Mouse (Mus musculus) CH12.LX (cell line): ENCODE results near the gene Ubr4. TPM values are rescaled to one million over a fixed set of nuclear protein-coding genes. Genes with fewer than 3 reads are reported as not detected.

ENCODE experiments used
- DNase-seq: peaks from one replicate; pipeline ENCODE4 v3.0.0-alpha.2; 2013; ENCODE audit errors: extremely low read depth
- H3K27ac ChIP-seq: 2 replicates; pipeline ENCODE4 v1.5.1; 2012; ENCODE audit warnings: low read depth, mild to moderate bottlenecking, control low read depth, moderate library complexity; ENCODE audit not compliant: insufficient read depth
- H3K27me3 ChIP-seq: replicated peaks from 2 replicates; pipeline ENCODE3; 2012; ENCODE audit warnings: inconsistent platforms
- H3K36me3 ChIP-seq, 2 experiments: replicated peaks in 1 of 2; 2 replicates each; pipeline versions ENCODE3 to v1.6.1; 2012; ENCODE audit warnings: inconsistent platforms in 1 of 2, low read length in 1 of 2, mild to moderate bottlenecking in 1 of 2, mixed read lengths in 1 of 2, moderate library complexity in 1 of 2; ENCODE audit not compliant: control insufficient read depth in 1 of 2, insufficient read depth in 1 of 2
- H3K4me1 ChIP-seq, 2 experiments: 2 replicates each; pipeline ENCODE4 v1.6.1; 2012; ENCODE audit warnings: inconsistent platforms in 1 of 2, moderate library complexity in 1 of 2; ENCODE audit not compliant: insufficient read depth in 2 of 2, control insufficient read depth in 1 of 2
- H3K4me2 ChIP-seq: 2 replicates; pipeline ENCODE4 v1.6.1; 2012; ENCODE audit warnings: low read depth, mild to moderate bottlenecking, control low read depth; ENCODE audit not compliant: poor library complexity, insufficient read depth, severe bottlenecking
- H3K4me3 ChIP-seq, 3 experiments: fragments of 150-350 bp in 1 of 3; sonication (generic) in 1 of 3; replicated peaks in 1 of 3; 2 replicates each; pipeline versions ENCODE3 to v1.5.1; 2011 to 2012; ENCODE audit warnings: low read depth in 2 of 3, low read length in 2 of 3, mild to moderate bottlenecking in 2 of 3, moderate library complexity in 2 of 3, control low read depth in 1 of 3, improper control_type of control experiment in 1 of 3, inconsistent platforms in 1 of 3, mixed read lengths in 1 of 3; ENCODE audit not compliant: poor library complexity in 1 of 3
- H3K79me2 ChIP-seq: replicated peaks from 2 replicates; pipeline ENCODE4 v1.6.1; 2012; ENCODE audit warnings: mild to moderate bottlenecking, moderate library complexity; ENCODE audit not compliant: control insufficient read depth, poor library complexity, insufficient read depth, severe bottlenecking; ENCODE audit errors: extremely low read depth
- H3K9ac ChIP-seq: 2 replicates; pipeline ENCODE4 v1.6.1; 2012; ENCODE audit warnings: low read depth, mild to moderate bottlenecking, control low read depth, moderate library complexity; ENCODE audit not compliant: insufficient read depth
- H3K9me3 ChIP-seq: replicated peaks from 2 replicates; pipeline ENCODE3; 2012; ENCODE audit warnings: low read length, inconsistent platforms, mixed read lengths
- BHLHE40 ChIP-seq: IDR thresholded peaks from 2 replicates; pipeline ENCODE4 v1.6.1; 2011; ENCODE audit warnings: mild to moderate bottlenecking, low read depth, low read length, improper control_type of control experiment
- CHD1 ChIP-seq: IDR thresholded peaks from 2 replicates; pipeline ENCODE4 v1.6.1; 2012; ENCODE audit warnings: low read depth, low read length, improper control_type of control experiment, inconsistent platforms
- CTCF ChIP-seq, 2 experiments: IDR thresholded peaks in 1 of 2; conservative IDR thresholded peaks in 1 of 2; 2 replicates each; pipeline ENCODE4 v1.5.1; 2011 to 2012; ENCODE audit warnings: low read depth in 2 of 2, low read length in 2 of 2, improper control_type of control experiment in 1 of 2, inconsistent platforms in 1 of 2, mild to moderate bottlenecking in 1 of 2, moderate library complexity in 1 of 2
- E2F4 ChIP-seq: IDR thresholded peaks from 2 replicates; pipeline ENCODE4 v1.6.1; 2011; ENCODE audit warnings: low read depth, low read length, improper control_type of control experiment; ENCODE audit not compliant: insufficient replicate concordance
- ELF1 ChIP-seq: IDR thresholded peaks from 2 replicates; pipeline ENCODE4 v1.6.1; 2014; ENCODE audit warnings: low read depth, mild to moderate bottlenecking, inconsistent platforms, low read length, improper control_type of control experiment
- EP300 ChIP-seq: IDR thresholded peaks from 2 replicates; pipeline ENCODE4 v1.6.1; 2011; ENCODE audit warnings: low read length, improper control_type of control experiment
- ETS1 ChIP-seq: conservative IDR thresholded peaks from 2 replicates; pipeline ENCODE4 v1.6.1; 2012; ENCODE audit warnings: low read depth, mild to moderate bottlenecking, inconsistent platforms, low read length, improper control_type of control experiment, moderate library complexity
- GABPA ChIP-seq: IDR thresholded peaks from 2 replicates; pipeline ENCODE4 v1.6.1; 2012; ENCODE audit warnings: low read depth, low read length, improper control_type of control experiment, inconsistent platforms; ENCODE audit not compliant: insufficient replicate concordance
- KAT2A ChIP-seq: IDR thresholded peaks from 2 replicates; pipeline ENCODE4 v1.6.1; 2012; ENCODE audit warnings: low read length, improper control_type of control experiment, inconsistent platforms; ENCODE audit not compliant: insufficient replicate concordance
- MAFK ChIP-seq: IDR thresholded peaks from 2 replicates; pipeline ENCODE4 v1.6.1; 2011; ENCODE audit warnings: low read length, improper control_type of control experiment; ENCODE audit not compliant: insufficient replicate concordance
- MAX ChIP-seq: IDR thresholded peaks from 2 replicates; pipeline ENCODE4 v1.6.1; 2011; ENCODE audit warnings: low read length, improper control_type of control experiment
- MAZ ChIP-seq: IDR thresholded peaks from 2 replicates; pipeline ENCODE4 v1.6.1; 2012; ENCODE audit warnings: low read depth, mild to moderate bottlenecking, inconsistent platforms, low read length, improper control_type of control experiment, moderate library complexity
- MYC ChIP-seq: IDR thresholded peaks from 2 replicates; pipeline ENCODE4 v1.6.1; 2011; ENCODE audit warnings: low read depth, mild to moderate bottlenecking, improper control_type of control experiment, low read length
- PAX5 ChIP-seq: IDR thresholded peaks from 2 replicates; pipeline ENCODE4 v1.6.1; 2012; ENCODE audit warnings: low read length, inconsistent platforms, mixed read lengths
- POLR2A ChIP-seq: IDR thresholded peaks from 2 replicates; pipeline ENCODE4 v1.6.1; 2011; ENCODE audit warnings: low read depth, mild to moderate bottlenecking, improper control_type of control experiment, low read length
- POLR2AphosphoS2 ChIP-seq: IDR thresholded peaks from 2 replicates; pipeline ENCODE4 v1.6.1; 2011; ENCODE audit warnings: low read depth, low read length, improper control_type of control experiment
- RAD21 ChIP-seq: IDR thresholded peaks from 2 replicates; pipeline ENCODE4 v1.6.1; 2011; ENCODE audit warnings: low read depth, mild to moderate bottlenecking, low read length, improper control_type of control experiment, moderate library complexity
- RCOR1 ChIP-seq: conservative IDR thresholded peaks from 2 replicates; pipeline ENCODE4 v1.6.1; 2012; ENCODE audit warnings: low read depth, mild to moderate bottlenecking, inconsistent platforms, low read length, improper control_type of control experiment
- SMC3 ChIP-seq: IDR thresholded peaks from 2 replicates; pipeline ENCODE4 v1.6.1; 2011; ENCODE audit warnings: low read depth, low read length, improper control_type of control experiment
- TBP ChIP-seq: conservative IDR thresholded peaks from 2 replicates; pipeline ENCODE4 v1.6.1; 2011; ENCODE audit warnings: low read depth, low read length, improper control_type of control experiment
- UBTF ChIP-seq: IDR thresholded peaks from 2 replicates; pipeline ENCODE4 v1.6.1; 2012; ENCODE audit warnings: low read depth, mild to moderate bottlenecking, inconsistent platforms, low read length, improper control_type of control experiment, moderate library complexity
- USF1 ChIP-seq: IDR thresholded peaks from 2 replicates; pipeline ENCODE4 v1.6.1; 2014; ENCODE audit warnings: low read depth, mild to moderate bottlenecking, inconsistent platforms, low read length, improper control_type of control experiment
- USF2 ChIP-seq: conservative IDR thresholded peaks from 2 replicates; pipeline ENCODE4 v1.6.1; 2011; ENCODE audit warnings: low read depth, low read length, improper control_type of control experiment
- ZKSCAN1 ChIP-seq: IDR thresholded peaks from 2 replicates; pipeline ENCODE4 v1.6.1; 2012; ENCODE audit warnings: low read depth, inconsistent platforms, low read length, improper control_type of control experiment, borderline replicate concordance
- ZMIZ1 ChIP-seq: IDR thresholded peaks from 2 replicates; pipeline ENCODE4 v1.6.1; 2012; ENCODE audit warnings: low read depth, mild to moderate bottlenecking, inconsistent platforms, low read length, improper control_type of control experiment
- dilution Hi-C: fragments of 300-500 bp; cut with MboI; formaldehyde crosslinking; loops from 2 replicates; pipeline ENCODE4 v1.14.3; 2020; ENCODE audit warnings: low sequenced_read_pairs; ENCODE audit not compliant: extremely low pct_unique_long_range_greater_than_20kb, extremely low pct_ligation_motif_present
- in situ Hi-C: fragments of 300-500 bp; cut with MboI; formaldehyde crosslinking; loops from 3 replicates; pipeline ENCODE4 v1.14.3; 2019; ENCODE audit warnings: low sequenced_read_pairs, low pct_ligation_motif_present, low pct_unique_long_range_greater_than_20kb, mixed read lengths
- polyA plus RNA-seq: library from polyadenylated mRNA; unstranded; fragments of >175 nt; gene quantifications from 2 replicates; pipeline ENCODE4 v1.2.1, GENCODE M21; 2012; ENCODE audit warnings: low read depth; ENCODE audit not compliant: insufficient read length
- total RNA-seq, 2 experiments: library from RNA; depleted of rRNA; stranded (reverse); fragments of 300-350 nt in 1 of 2; fragments of >200 nt in 1 of 2; gene quantifications; 2 replicates each; pipeline ENCODE4 v1.2.3; 2012 to 2014

Gene Ubr4
- total and polyA plus RNA-seq, 3 experiments: 43.0 to 102 (median 90.8) TPM

GRCm38 (mm10) chr4:139330605-139331004 is 21.8 kb upstream of the Ubr4 start:
- dilution Hi-C loops: no loop called here
- Histone ChIP-seq H3K79me2 (no peaks in the 10 kb centered on the region), H3K9me3 (no peaks in the 10 kb centered on the region), H3K4me1 (peaks cover 0 to 16% of the 10 kb centered on the region in 2 experiments; a peak in 2 of 4 replicates), H3K4me3 (peak overlapping the region; percentile 45 to 53 (median 49)), H3K36me3 (no peaks in the 10 kb centered on the region), H3K27ac (no peak overlapping the region), H3K4me2 (peak overlapping the region; percentile 63), H3K9ac (0 out of 2 replicates have a peak overlapping the region, but pooled peaks have one; percentile 35), H3K27me3 (peaks cover 3% of the 10 kb centered on the region)
- no peak for TF ChIP-seq MAFK
- peak; percentile 62 for TF ChIP-seq RAD21
- no peak for TF ChIP-seq USF1
- TF ChIP-seq GABPA: no peak
- TF ChIP-seq MAX: no peak
- 0 out of 2 replicates have a peak, but pooled peaks have one; percentile 46 for TF ChIP-seq MYC
- no peak for TF ChIP-seq MAZ
- no peak for TF ChIP-seq PAX5
- TF ChIP-seq POLR2AphosphoS2: no peak
- TF ChIP-seq CHD1: no peak
- no peak for TF ChIP-seq E2F4
- no peak for TF ChIP-seq EP300
- peak; percentile 44; the same call in 1 of the 2 replicates for TF ChIP-seq POLR2A
- TF ChIP-seq SMC3: peak; percentile 53
- no peak for TF ChIP-seq BHLHE40
- TF ChIP-seq ELF1: peak; percentile 80
- no peak for TF ChIP-seq RCOR1
- no peak for TF ChIP-seq ETS1
- no peak for TF ChIP-seq USF2
- no peak for TF ChIP-seq ZKSCAN1
- no peak for TF ChIP-seq UBTF
- TF ChIP-seq ZMIZ1: no peak
- peak; percentile 44 to 85; a peak in 2 of 4 replicates for TF ChIP-seq CTCF (conservative IDR thresholded peaks at IDR 0.05 in 1 of 2, IDR thresholded peaks at IDR 0.05 in 1 of 2; ENCODE audit: low read depth in 2 of 2, low read length in 2 of 2)
- TF ChIP-seq KAT2A: no peak
- TF ChIP-seq TBP: 0 out of 2 replicates have a peak, but pooled peaks have one; percentile 48
- peak; percentile 97 for DNase-seq
- in situ Hi-C loops: no loop called here
